Mouse (Mus musculus) gastrocnemius, postnatal 36 days (tissue): ENCODE data around the gene Pafah1b3. TPM values are rescaled to one million over a fixed set of nuclear protein-coding genes. Genes with fewer than 3 reads are reported as not detected.
A peak's percentile ranks its signal among the peaks of the same experiment; 100 is the strongest.
"Not testable (repeated sequence)": the region's sequence is repeated elsewhere in the genome, so short reads cannot be mapped to it uniquely, and the experiment has no call there.

Experiments used
- DNase-seq, 2 experiments: peaks; one replicate each; pipeline ENCODE4 v3.0.0; 2022
- intact Hi-C: fragments of 180-260 bp; cut with DNase I; formaldehyde crosslinking; loops from one replicate; pipeline ENCODE4 v1.15.1; 2025
- total RNA-seq, 2 experiments: library from RNA; stranded (reverse); gene quantifications; 2 replicates each; pipeline ENCODE4 v1.2.3; 2021

Gene Pafah1b3
- total RNA-seq, 2 experiments from 2014 or later, result 0.86 to 1.3 TPM

DNA sequence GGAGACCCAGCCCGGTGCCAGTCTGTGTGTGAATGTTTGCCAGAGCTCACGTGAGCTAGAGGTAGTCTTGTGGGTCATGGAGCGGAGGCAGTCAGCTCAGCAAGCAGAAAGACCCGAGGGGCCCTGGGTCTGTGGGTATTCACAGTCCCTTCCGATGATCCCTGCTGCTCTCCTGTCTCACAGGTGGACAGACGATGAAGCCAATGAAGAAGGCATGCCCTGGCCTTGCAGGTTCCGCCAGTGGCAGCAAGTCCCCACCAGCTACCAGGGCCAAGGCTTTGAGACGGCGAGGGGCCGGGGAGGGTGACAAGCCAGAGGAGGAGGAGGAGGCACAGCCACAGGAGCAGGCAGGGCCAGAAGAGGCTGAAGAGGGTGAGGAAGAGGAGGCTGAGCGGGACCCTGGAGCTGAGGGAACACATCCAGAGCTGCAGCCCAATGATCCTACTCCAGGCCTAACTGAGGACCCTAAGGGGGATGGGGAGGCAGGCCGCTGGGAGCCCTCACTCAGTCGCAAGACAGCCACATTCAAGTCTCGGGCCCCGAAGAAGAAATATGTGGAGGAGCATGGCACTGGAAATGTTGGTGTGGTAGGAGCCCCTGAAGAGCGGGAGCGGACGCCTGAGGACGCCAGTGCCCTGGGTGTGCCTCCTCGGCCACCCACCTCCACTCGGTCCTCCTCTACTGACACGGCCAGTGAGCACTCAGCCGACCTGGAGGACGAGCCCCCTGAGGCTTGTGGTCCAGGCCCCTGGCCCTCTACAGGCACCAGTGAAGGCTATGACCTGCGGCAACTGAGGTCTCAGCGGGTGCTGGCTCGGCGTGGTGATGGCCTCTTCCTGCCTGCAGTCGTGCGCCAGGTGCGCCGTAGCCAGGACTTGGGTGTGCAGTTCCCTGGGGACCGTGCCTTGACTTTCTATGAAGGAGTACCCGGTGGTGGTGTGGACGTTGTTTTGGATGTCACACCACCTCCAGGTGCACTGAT, 26.8 kb downstream of the Pafah1b3 start:
- intact Hi-C loops, result loop anchor here (2.0 kb wide), 1 partner anchor 26 kb away; no protein-coding TSS in a partner anchor
- peak in 1 of 2 experiments; percentile 13 for DNase-seq

DNA sequence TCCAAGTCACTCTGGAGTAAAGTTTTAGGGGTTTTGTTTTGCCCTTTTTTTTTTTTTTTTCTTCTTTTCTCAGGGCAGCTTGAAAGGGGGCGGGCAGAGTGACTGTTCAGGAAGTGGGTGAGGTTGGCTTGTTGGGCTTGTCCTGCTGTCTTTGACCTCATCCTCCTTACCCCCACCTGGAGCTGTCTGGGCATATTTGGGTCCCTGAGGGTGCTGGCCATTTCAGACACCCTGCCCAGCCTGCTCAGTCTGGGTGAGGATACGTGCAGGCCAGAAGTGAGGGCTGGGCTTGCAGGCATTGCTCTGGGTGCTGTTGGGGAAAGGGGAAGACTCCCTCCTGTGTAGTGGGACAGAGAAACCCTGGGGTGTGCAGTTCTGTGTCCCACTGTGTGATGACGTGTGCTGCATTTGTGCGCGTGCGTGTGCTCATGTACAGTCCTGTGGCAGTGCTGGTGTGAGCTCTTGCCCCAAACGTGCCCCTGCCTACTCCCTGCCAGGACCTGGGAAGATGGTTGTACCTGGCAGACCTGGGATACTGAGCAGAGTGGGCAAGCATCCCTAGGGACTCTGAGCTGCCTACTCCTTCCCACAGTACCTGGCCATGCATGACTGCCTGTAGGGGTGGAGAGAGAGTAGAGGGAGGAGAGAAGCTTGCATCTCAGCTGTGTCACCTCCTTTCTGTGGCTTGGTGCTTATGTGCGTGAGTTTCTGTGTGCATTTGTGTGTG, 28.1 kb downstream of the Pafah1b3 start:
- DNase-seq, result peak in 1 of 2 experiments; percentile 22
- intact Hi-C loops, result loop anchor here (2.0 kb wide), 1 partner anchor 25 kb away; no protein-coding TSS in a partner anchor

DNA sequence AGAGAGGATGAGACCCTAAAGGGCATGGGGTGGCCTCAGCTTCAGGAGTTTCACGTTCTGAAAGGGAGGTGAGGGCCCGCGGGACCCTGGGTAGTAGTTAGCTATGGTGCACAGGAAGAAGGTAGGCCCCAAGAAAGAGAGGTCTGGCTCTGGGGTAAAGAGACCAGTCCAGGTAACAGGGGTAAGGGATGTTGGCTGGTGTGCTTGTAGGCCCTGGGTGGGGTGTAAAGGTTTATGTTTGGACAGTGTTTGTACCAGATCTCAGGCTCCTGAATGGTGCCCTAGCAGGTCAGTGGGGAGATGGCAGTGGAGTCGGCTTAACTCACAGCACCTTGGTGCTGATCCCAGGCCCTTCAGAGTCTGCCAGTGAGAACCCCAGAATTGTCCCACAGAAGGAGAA, 28.8 kb downstream of the Pafah1b3 start:
- peak in 1 of 2 experiments; percentile 15 for DNase-seq
- intact Hi-C loops, result no loop called here

DNA sequence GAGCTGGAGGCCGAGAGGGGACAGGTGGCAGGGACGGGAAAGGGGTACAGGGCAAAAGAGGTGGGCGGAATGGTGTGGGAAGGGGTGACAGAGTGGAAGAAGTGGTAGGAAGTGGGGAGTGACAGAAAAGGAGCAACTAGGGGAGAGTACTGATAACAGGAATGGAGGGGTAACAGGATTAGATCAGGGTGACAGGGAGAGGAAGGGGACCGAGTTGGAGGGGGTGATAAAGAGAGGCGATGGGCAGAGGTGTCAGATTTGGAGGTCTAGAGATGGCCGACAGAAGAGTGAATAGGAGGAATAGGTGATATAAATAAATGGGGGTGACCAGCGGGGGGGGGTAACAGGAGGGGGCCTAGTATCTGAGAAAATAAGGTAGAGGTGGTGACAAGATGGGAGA, 29.2 kb downstream of the Pafah1b3 start:
- no peak for DNase-seq
- intact Hi-C loops, result no loop called here

DNA sequence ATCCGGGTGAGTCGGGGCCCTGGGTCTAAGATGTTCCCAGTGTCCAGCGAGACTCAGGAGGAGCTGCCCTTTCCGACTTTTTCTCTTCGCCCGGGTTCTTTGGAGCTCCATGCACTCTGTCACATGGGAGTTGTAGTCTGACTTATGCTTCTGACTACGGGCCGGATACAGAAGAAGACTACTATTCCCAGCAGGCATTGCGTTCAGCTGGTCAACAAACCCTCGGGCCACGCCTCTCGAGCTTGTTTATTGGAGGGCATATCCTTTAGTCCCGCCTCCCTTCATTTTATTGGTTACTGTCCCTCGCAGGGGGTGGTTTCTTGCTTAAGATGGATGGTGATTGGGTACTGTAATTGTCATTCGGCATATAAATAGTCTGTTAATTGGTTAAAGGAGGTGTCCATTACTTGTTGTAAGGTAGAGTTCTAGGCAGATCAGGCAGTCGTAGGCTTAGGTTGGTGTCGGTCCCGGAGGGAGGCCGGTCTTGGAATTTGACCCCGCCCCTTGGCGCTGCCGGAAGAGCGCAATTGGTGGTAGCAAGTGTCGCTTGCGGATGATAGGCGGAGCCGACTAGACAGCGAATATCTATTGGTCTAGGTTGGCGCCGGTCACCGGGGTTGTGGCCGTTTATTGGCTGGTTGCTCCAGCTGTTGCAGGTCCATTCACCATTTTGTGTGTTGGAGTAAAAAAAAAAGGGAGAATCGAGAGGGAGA, 29.9 kb downstream of the Pafah1b3 start:
- DNase-seq, result peak; percentile 98
- intact Hi-C loops, result no loop called here

DNA sequence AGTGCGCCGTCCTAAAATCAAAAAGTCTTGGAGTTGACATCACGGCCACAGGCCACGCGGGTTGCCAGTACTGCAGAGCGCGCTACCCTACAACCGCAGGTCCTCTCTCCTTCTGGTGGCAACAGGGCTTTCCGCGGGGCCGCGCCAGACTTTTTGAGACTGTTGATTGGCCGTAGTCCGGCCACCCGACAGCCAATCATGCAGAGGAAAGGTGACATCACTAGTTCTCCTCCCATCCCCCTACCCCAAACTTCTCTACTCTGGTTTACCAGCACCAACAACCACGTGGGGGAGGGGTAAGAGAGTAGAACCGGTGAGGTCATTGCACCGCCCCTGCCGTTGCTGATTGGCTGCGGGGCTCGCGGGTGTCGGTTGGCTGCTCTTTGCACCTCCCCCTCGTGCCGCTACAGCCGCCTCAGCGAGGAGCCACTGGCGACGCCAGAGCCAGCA, 30.5 kb downstream of the Pafah1b3 start, which contains the start of gene Cic:
Gene Cic (plus strand): TSS at position 404 of the 450 bp plus-strand sequence.
- DNase-seq, result peak in 1 of 2 experiments; percentile 97
- intact Hi-C loops, result no loop called here

DNA sequence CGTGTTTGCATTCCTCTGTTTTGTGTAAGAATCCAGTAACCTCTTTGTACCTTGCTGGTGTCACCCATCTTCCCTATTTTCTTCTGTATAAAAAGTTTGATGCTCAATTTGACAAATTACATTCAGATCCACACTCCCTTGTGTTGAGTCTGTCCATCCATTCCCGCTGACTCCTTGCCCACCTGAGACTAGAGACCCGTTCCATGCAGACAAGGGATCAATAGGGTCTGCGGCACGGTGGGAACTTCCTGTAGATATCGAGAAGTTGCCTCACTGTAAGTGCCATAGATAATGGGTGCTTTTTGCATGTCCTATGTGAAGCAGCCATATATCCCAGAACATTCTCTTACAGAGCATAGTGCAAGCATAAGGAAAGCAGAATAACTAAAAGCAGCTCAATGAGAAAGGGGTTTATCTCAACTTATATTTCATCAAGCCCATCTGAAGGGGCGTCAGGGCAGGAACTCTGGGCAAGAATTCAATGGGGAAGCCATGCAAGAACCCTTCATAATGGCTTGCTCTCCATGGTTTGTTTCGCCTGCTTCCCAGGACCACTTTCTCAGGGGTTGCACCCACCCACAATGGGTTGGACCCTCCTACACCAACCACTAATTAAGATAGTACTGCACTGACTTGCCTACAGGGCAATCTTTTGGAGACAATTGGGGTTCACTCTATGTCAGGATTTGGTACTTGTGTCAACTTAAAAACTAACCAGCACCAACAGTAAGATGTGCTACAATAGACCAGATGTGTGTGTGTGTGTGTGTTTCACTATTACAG, 31.4 kb downstream of the Pafah1b3 start:
- no peak for DNase-seq
- intact Hi-C loops, result no loop called here

DNA sequence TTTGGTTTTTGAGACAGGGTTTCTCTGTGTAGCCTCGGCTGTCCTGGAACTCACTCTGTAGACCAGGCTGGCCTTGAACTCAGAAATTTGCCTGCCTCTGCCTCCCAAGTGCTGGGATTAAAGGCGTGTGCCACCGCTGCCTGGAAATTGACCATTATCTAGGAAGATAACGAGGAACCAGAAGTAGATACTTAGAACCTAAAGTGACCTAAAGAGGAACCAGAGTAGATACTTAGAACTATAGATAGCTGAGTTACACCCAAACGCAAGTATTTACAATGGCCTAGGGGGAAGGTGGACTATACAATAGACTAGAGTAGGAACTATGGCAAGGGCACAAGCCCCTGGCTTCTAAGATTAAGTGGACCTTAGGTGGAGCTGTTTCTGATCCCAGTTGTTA, 32.0 kb downstream of the Pafah1b3 start:
- intact Hi-C loops, DNase-seq: not testable (repeated sequence)

DNA sequence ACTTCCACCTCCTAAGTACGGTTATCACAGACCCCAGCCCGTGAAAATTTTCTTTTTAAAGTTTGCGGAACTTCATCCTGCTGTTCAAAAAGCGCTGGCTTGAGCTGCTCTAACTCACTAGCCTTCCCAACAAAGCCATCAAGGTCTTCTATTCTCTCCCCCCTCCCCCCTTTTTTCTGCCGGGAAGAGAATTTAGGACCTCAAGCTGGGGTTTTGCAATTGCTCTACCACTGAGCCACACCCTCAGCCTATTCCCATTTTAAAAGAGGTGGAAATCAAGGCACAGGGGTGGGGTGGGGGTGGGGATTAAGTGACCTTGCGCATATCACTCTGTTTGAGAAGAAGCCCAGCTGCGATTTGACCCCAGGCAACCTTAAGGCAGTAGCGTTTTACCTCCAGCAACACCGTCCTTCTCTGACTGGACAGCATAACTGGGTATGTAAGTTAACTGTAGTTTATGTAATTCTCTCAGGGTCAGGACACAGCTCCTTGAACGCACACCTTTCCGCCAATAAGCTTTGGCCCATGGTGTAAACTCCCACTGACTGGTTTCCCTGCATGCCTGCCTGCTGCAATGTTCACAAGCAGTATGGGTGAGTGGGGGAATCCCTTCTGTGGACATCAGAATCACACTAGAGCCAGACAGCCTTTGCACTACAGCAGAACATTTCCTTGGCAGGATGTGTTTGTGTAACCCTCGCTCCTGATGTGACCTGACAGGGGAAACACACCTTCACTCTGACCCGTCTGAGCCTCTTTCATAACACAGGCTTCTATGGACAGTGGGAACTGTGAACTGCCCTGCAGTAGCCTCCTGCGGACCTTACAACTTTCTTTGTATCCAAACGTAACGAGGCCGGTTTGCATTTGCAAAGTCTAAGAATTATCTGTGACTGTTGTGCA, 33.6 kb downstream of the Pafah1b3 start:
- DNase-seq, result no peak
- intact Hi-C loops, result no loop called here

DNA sequence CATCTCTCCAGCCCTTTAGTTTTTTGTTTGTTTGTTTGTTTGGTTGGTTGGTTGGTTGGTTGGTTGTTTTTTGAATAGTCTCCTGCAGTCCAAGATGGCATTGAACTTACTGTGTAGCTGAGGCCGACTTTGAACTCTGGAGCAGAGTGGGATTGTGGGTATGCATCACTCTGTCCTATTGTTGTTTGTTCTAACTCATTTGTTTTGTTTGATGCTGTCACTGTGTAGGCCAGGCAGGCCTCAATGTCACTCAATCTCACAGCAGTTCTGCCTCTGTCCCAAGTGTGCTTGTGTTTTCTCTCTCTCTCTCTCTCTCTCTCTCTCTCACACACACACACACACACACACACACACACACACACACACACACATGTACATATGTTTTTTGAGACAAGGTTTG, 35.9 kb downstream of the Pafah1b3 start:
- DNase-seq, result no peak
- intact Hi-C loops, result no loop called here

DNA sequence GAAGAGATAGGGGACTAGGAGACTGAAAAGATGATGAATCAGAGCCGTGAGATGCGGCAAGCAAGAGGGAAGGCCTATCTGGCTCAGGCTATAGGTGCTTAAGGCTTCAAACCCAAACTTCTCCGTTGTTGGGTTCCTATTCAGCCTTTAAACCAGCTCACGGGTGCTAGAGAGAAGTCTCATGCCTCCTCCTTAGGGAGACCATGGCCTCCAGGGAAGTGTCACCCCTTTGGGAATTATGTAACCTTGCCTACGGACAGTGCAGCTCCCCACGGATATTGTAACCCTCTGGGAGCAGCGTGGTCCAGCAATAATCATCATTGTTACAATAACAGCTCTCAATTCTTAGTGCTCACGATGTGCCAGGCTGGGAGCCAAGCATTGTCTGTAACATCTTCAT, 46.0 kb downstream of the Pafah1b3 start:
- intact Hi-C loops, result no loop called here
- no peak for DNase-seq

DNA sequence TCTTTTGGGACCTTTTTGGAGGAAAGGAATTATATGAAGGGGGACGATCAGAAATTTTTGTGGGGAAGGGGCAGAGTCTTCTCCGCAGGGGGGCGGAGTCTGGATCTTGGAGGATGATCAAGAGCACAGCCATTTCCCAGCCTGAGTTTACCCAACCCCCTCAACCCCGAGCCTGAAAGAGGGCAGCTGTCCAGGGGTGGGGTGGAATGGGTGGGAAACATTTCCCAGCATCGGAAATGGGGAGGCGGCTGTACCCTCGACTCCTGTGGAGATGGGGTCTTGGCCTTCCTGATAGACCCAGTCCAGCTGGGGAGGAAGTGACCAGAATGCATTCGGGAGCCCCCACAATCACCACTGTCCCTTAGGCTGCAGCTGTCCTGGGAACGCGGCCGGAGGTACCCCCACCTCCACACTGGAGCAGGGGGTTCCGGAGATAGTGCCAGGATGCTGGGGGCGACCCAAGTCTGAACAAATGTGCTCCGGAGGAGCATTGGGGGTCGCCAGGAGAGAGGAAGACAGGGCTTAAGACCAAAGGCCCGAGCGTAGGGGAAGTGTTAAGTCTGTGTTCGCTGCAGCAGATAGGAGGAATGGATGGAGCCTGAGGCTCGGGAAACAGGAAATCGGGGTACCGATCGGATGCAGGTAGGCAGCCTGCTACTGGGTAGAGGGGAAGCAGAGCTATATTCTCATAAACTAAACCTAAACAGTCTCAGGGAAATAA, 46.6 kb downstream of the Pafah1b3 start:
- DNase-seq, result peak; percentile 60 to 67
- intact Hi-C loops, result no loop called here

DNA sequence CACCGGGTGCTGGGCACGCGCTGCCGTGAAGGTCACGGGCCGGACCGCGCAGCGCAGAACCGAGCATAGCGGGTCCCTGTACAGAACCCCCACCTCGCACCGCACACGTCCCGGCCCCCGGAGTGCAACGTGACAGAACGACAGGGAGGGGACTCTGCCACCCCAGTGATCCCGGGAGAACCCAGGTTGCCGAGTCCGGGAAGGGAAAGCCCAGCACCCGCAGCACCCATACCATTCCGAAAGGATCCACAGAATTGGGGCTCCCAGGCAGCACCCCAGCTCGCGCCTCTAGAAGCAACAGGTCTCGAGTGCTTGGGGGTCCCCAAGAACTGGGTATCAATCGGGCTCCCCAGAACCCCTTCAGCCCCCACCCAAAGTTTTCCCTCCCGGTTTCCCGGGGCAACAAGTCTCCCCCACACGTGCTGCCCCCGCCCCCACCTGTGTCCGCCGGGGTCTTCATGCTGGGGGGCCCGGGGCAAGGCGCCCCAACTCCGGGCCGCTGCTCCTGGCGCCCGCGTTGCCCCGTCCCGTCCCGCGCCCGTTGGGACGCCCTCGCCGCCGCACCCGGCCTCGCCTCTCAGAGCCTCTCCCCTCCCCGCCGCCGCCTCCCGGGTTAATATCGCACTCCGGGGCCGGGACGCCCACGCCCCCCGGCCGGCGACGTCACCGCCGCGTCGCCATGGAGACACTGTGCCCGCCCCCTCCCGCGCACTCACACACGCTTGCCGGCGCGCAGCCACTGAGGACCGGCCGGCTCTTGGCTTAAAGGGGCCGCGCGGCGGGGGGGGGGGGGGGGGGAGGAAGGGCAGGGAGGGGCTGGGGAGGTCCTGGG, 47.4 kb downstream of the Pafah1b3 start, which contains the start of gene Erf:
Gene Erf (minus strand): TSS at position 621 of the 832 bp plus-strand sequence.
- intact Hi-C loops, result no loop called here
- DNase-seq, result peak; percentile 94 to 97

DNA sequence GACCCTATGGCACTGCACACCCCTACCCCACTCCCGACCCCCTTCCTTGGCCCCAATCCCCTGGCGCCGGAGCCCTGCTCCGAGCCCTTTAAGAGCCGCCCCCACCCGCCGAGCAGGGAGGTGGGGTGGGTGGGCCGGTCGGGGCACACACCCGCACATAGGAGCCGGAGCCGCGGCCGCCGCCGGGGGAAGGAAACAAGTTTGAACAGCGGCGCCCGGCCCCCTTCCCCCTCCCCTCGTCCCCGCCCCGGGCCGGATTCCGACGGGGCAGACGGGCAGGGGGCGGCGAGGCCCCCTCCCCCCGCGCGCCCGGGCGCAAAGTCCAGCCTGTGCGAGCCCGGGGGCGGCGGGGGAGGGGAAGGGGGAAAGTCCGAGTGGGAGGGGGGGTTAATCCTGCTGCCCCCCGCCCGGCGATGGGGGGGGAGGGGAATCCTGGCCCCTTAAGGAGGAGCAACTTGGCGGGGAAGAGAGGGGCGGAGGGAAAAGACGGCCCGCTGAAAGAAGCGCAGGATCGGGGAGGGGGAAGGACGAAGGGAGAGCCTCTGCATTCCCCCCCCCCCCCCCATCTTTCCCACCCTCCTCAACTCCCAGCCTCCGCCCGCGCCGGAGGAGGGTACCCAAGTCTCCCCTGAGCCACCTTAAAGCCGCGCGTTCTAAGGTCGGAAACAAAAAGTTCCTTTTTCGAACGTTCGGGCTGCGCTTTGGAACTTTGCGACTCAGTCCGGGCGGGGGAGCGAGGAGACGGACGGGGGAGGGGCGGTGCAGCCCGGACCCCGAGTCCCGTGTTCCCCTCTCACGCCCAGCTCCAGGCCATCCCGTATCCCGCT, 48.3 kb downstream of the Pafah1b3 start:
- intact Hi-C loops, result loop anchor here (5.0 kb wide), 2 partner anchors 68 to 143 kb away; partner anchors contain the start of gene Megf8
- peak; percentile 71 to 76 for DNase-seq

DNA sequence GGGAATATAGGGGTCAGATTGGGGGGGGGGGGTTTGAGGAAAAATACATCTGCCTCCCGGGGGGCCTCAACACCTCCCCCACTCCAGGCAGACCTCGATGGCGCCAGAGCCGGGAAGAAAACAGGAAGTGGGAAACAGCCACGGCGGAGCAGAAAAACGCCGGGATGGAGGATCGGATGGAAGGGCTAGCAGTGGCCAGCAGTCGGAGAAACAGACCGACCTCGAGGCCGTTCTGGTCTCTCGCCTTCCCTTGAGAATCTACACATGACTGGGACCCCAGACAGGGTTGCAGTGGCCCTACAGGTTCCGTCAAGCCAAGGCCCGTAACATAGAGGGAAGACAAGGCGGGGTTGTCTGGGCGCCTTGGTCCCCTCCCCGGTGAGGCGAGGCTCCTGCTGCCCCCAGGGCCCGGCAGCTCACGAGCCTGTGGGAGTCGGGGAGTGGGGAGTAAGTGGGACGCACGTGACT, 48.9 kb downstream of the Pafah1b3 start:
- no peak for DNase-seq
- intact Hi-C loops, result loop anchor here (5.0 kb wide), 2 partner anchors 68 to 143 kb away; partner anchors contain the start of gene Megf8
